Mouse (Mus musculus) testis, postnatal 14 days (tissue): ENCODE data around the gene Cdkl2.
A peak's percentile ranks its signal among the peaks of the same experiment; 100 is the strongest.

Experiments
- DNase-seq: peaks from one replicate; pipeline ENCODE4 v3.0.0; 2021; ENCODE audit warnings: low spot score

Gene Cdkl2

DNA sequence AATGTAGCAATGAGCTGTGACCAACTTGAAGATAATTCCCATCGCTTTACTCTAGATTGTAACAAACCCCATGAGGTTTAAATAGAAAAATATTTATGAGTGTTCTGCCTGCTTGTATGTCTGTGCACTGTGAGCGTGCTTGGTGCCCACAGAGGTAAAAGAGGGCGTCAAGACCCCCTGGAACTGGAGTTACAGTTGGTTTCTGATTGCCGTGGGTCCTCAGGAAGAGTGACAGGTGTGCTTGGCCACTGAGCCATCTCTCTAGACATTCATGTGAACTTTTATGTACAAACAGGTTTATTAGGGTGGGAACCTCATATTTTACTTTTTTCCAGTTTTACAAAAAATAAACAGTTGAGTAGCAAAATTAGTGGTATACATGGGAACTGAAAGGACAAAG lies at the start of gene Cdkl2:
Cdkl2 (minus strand) TSS at position 101 of the 400 bp plus-strand sequence.
- no peak for DNase-seq

- DNase-seq, result no peak
Observed at GRCm38 (mm10) chr5:92087469-92087868, 43.8 kb upstream of the Cdkl2 start.

GRCm38 (mm10) chr5:92085821-92086550 lies 42.3 kb upstream of the Cdkl2 start:
- DNase-seq, result no peak

GRCm38 (mm10) chr5:92085246-92085645 lies 41.6 kb upstream of the Cdkl2 start:
- no peak for DNase-seq

DNA sequence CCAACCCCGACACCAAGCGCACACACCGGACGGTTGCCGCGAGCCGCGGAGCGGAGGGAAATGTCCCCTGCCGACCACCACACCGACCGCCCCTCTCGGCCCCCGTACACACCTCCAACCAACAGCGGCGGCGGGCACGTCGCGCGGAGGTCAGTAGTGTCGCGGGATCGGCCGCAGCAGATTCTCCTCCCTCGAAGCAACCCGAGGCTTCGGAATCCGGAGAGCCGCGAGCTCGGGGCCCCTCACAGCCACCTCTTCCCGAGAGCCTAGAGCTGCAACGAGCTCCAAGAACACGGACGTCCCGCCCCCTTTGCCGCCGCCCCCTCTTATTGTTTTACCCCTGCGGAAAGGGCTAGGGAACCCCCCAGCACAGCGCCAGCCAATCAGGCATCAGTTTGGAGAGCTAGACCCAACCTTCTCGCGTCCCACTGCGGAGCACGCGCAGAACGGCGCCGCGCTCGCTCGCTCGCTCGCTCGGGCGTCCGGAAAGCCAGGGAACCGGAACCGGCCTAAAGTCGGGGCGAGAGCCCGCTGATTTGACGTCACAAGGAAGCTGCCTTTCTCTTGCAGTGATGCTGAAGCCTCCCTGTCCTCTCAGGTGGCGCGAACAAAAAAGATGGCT lies 39.8 kb upstream of the Cdkl2 start, which contains the start of gene G3bp2:
G3bp2 (minus strand) TSS at position 303 of the 622 bp plus-strand sequence.
- peak; percentile 98 for DNase-seq

GRCm38 (mm10) chr5:92082821-92083401 lies 39.2 kb upstream of the Cdkl2 start:
- DNase-seq, result no peak

- no peak for DNase-seq
Observed at GRCm38 (mm10) chr5:92081326-92081725, 37.6 kb upstream of the Cdkl2 start.

DNA sequence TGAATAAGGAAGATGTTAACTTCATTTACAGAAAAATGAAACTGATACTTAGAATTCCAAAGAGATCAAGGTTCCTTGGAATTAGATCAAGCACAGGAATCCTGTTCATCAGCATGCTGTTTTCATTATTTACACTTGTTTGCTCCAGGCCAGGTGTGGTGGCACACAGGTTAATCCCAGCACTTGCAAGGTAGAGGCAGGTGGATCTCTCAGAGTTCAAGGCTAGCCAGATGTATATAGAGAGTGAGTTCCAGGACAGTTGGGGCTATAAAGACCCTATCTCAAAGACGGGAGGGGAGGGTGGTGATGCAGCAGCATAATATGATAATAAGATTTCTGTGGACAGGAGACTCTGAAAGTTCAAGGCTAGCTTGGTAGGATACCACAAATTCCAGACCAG lies 36.7 kb upstream of the Cdkl2 start:
- no peak for DNase-seq

DNA sequence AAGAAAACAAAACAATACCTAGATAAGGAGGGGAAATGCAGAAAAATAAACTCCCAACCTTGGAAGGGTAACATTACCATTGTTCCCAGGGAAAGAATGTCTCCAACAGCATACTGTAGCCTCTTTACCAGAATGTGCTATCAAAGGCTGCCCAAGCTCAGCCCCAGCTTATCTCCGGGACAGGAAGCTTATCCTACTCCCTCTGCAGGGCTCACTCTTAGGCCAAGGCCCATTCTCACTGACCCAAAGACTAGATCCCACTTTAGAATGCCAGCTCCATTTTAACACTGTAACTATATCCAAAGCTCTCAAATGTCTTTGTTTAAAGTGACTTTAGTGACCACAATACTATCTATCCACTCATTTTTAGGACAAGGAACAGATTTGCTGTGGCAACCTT lies 35.6 kb upstream of the Cdkl2 start:
- DNase-seq, result peak; percentile 71

GRCm38 (mm10) chr5:92078751-92079150 lies 35.1 kb upstream of the Cdkl2 start:
- no peak for DNase-seq

DNA sequence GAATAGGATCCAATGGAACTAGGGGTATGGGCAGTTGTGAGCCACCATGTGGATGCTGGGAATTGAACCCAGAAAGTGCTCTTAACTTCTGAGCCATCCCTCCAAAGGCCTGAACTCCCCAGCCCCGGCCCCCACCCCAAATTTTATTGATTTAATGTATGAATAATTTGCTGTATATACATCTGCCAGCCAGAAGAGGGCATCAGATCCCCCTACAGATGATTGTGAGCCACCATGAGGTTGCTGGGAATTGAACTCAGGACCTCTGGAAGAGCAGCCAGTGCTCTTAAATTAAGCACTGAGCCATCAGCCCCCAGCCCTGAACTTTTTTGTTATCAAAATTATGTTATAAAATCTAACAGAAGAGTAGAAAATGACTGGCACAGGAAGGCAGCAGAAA lies 32.6 kb upstream of the Cdkl2 start:
- DNase-seq, result no peak

GRCm38 (mm10) chr5:92074061-92074460 lies 30.4 kb upstream of the Cdkl2 start:
- no peak for DNase-seq

- DNase-seq, result no peak
Observed at GRCm38 (mm10) chr5:92063192-92063591, 19.5 kb upstream of the Cdkl2 start.

- DNase-seq, result no peak
Observed at GRCm38 (mm10) chr5:92052866-92053265, 9.2 kb upstream of the Cdkl2 start.

GRCm38 (mm10) chr5:92050419-92050818 lies 6.7 kb upstream of the Cdkl2 start:
- no peak for DNase-seq

DNA sequence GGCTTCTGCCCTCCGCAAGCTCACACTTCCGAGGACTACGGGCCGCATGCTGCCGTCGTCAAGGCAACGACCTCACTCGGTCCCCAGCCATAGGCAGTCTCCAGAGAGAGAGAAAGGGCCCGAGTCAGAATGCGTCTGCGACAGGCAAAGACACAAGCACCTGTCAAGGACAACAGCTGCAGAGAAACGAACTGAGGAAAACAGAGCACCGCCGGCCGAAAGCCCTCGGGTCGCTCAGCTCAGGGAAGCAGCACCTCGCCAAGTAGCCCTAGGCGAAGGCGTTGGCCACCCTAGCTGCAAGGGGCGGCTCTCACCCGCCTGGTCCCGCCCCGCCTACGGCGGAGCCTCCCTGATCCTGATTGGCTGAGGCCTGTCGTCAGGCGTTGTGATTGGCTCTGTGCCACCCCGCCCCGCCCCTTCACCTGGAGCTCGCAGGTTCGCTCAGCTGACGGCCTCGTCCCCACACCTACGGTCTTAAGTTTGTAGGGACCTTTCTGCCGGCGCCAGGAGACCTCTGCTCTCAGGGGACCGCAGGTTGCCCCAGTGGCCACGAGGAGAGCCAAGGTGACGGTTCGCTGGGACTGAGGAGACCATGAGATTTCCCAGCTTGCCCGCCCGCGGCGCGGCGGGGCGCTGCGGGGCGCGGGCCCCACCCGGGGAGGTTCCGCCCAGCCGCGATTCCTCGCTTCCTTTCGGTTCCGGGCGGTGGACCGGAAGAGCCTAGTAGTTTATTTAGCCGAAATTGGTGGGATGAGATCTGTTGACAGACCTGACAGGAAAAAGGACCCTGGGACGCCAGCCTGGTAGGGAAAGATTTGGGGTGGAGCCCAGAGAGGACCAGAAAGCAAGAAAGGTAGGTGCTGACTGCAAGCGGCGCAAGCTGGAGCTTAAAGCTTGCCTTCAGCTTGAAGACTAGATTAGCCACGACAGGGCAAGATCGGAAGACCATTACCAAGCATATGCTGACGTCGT lies 1.0 kb downstream of the Cdkl2 start:
- DNase-seq, result peak; percentile 96

GRCm38 (mm10) chr5:92019960-92020359 lies 23.7 kb downstream of the Cdkl2 start:
- no peak for DNase-seq

DNA sequence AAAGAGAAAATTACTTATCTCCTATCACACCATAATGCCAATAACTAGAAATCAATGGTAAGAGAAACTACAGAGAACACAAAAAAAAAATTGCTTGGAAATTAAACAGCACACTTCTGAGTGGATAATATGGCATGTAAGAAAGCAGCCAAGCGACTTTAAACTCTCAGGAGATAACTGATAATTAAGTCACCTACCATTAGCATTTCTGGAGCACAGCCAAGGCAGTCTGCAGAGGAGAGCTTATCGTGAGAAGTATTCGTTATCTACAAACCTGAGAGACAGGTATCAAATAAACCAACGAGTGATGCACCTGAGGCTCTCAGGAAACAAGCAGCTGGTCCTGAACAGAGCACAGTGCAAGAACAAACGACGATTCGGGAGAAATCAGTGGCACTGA lies 31.9 kb downstream of the Cdkl2 start:
- DNase-seq, result no peak

DNA sequence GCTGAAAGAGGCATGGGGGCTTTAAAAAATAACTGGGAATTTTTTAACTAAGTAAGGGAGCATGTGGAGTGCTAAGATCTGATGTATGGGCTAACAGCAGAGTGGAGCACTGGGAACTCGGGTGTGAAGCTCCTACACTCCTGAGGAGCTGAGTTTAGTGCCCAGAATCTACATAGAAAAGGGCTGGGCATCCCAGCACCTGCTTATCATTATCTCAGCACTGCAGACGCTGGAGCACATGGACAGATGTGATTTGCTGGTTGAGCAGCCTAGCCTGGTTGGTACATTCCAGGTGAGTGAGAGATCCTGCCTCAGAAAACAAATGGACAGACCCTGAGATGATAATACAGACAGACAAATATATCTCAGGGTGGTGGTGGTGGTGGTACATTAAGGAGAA lies 33.9 kb downstream of the Cdkl2 start:
- no peak for DNase-seq

GRCm38 (mm10) chr5:92003011-92003410 lies 40.7 kb downstream of the Cdkl2 start:
- no peak for DNase-seq

- no peak for DNase-seq
Observed at GRCm38 (mm10) chr5:92000770-92001169, 42.9 kb downstream of the Cdkl2 start.

GRCm38 (mm10) chr5:91994546-91994945 lies 49.1 kb downstream of the Cdkl2 start:
- peak; percentile 18 for DNase-seq
